Mouse (Mus musculus) MEL (cell line): ENCODE measurements at regions not wholly inside any gene's neighbourhood (a gene's known extent, or its start where the extent isn't known, plus 50 kb on each side); places are given as distances from the start of the nearest gene placed in this dataset.
A peak's percentile ranks its signal among the peaks of the same experiment; 100 is the strongest.

ENCODE experiments used
- DNase-seq: peaks from one replicate; pipeline ENCODE4 v3.0.0; 2011; ENCODE audit warnings: low read depth, low spot score
- H3K27ac ChIP-seq: 2 replicates; pipeline ENCODE4 v1.5.1; 2012; ENCODE audit warnings: low read depth, mild to moderate bottlenecking, control low read depth, low read length, moderate library complexity; ENCODE audit not compliant: control insufficient read depth
- H3K27me3 ChIP-seq, 2 experiments: fragments of 150-350 bp in 1 of 2; sonication (generic) in 1 of 2; 2 replicates each; pipeline ENCODE4 v1.6.1; 2012; ENCODE audit warnings: low read length in 2 of 2, mild to moderate bottlenecking in 2 of 2, improper control_type of control experiment in 1 of 2, moderate library complexity in 1 of 2; ENCODE audit not compliant: insufficient read depth in 2 of 2, control insufficient read depth in 1 of 2
- H3K36me3 ChIP-seq, 2 experiments: 2 replicates each; pipeline ENCODE4 v1.6.1; 2012 to 2014; ENCODE audit warnings: low read length in 2 of 2, improper control_type of control experiment in 1 of 2, inconsistent platforms in 1 of 2, mild to moderate bottlenecking in 1 of 2; ENCODE audit not compliant: insufficient read depth in 2 of 2, control insufficient read depth in 1 of 2
- H3K4me1 ChIP-seq, 2 experiments: fragments of 150-350 bp in 1 of 2; sonication (generic) in 1 of 2; 2 replicates each; pipeline ENCODE4 v1.6.1; 2012; ENCODE audit warnings: low read length in 2 of 2, improper control_type of control experiment in 1 of 2, mild to moderate bottlenecking in 1 of 2; ENCODE audit not compliant: insufficient read depth in 2 of 2, control insufficient read depth in 1 of 2
- H3K4me3 ChIP-seq, 2 experiments: fragments of 150-350 bp in 1 of 2; sonication (generic) in 1 of 2; 2 replicates each; pipeline ENCODE4 v1.5.1; 2012; ENCODE audit warnings: low read depth in 2 of 2, low read length in 2 of 2, mild to moderate bottlenecking in 2 of 2, moderate library complexity in 2 of 2, control low read depth in 1 of 2, improper control_type of control experiment in 1 of 2; ENCODE audit not compliant: control insufficient read depth in 1 of 2, insufficient read depth in 1 of 2
- H3K79me2 ChIP-seq: 2 replicates; pipeline ENCODE4 v1.6.1; 2012; ENCODE audit warnings: mild to moderate bottlenecking, low read length, moderate library complexity; ENCODE audit not compliant: control insufficient read depth, poor library complexity, insufficient read depth
- H3K9ac ChIP-seq: 2 replicates; pipeline ENCODE4 v1.6.1; 2012; ENCODE audit warnings: low read depth, mild to moderate bottlenecking, control low read depth, low read length, moderate library complexity; ENCODE audit not compliant: control insufficient read depth, poor library complexity, severe bottlenecking
- H3K9me3 ChIP-seq: fragments of 150-350 bp; sonication (generic); replicated peaks from 2 replicates; pipeline ENCODE4 v1.6.1; 2012; ENCODE audit warnings: mild to moderate bottlenecking, low read length, improper control_type of control experiment, moderate library complexity; ENCODE audit not compliant: insufficient read depth
- GATA1 ChIP-seq: IDR thresholded peaks from 2 replicates; pipeline ENCODE4 v1.6.1; 2011; ENCODE audit warnings: low read depth, low read length, improper control_type of control experiment
- HCFC1 ChIP-seq: IDR thresholded peaks from 2 replicates; pipeline ENCODE4 v1.6.1; 2012; ENCODE audit warnings: low read depth, mild to moderate bottlenecking, inconsistent platforms, low read length, improper control_type of control experiment, moderate library complexity
- JUND ChIP-seq: IDR thresholded peaks from 2 replicates; pipeline ENCODE4 v1.6.1; 2011; ENCODE audit warnings: low read depth, mild to moderate bottlenecking, improper control_type of control experiment, low read length
- MAX ChIP-seq: IDR thresholded peaks from 2 replicates; pipeline ENCODE4 v1.6.1; 2011; ENCODE audit warnings: low read length, improper control_type of control experiment
- MAZ ChIP-seq: IDR thresholded peaks from 2 replicates; pipeline ENCODE4 v1.6.1; 2012; ENCODE audit warnings: low read depth, mild to moderate bottlenecking, inconsistent platforms, low read length, improper control_type of control experiment
- MXI1 ChIP-seq: IDR thresholded peaks from 2 replicates; pipeline ENCODE4 v1.6.1; 2011; ENCODE audit warnings: mild to moderate bottlenecking, low read depth, low read length, improper control_type of control experiment
- MYB ChIP-seq: IDR thresholded peaks from 2 replicates; pipeline ENCODE4 v1.6.1; 2011; ENCODE audit warnings: mild to moderate bottlenecking, low read depth, low read length, improper control_type of control experiment
- MYC ChIP-seq: IDR thresholded peaks from 2 replicates; pipeline ENCODE4 v1.6.1; 2011; ENCODE audit warnings: low read depth, mild to moderate bottlenecking, low read length, improper control_type of control experiment, moderate library complexity
- NELFE ChIP-seq: IDR thresholded peaks from 2 replicates; pipeline ENCODE4 v1.6.1; 2011; ENCODE audit warnings: low read depth, low read length, improper control_type of control experiment
- POLR2AphosphoS5 ChIP-seq: IDR thresholded peaks from 2 replicates; pipeline ENCODE4 v1.6.1; 2012; ENCODE audit warnings: low read depth, borderline replicate concordance, mild to moderate bottlenecking, inconsistent platforms, low read length, moderate library complexity, mixed read lengths
- RCOR1 ChIP-seq: IDR thresholded peaks from 2 replicates; pipeline ENCODE4 v1.6.1; 2012; ENCODE audit warnings: low read depth, mild to moderate bottlenecking, inconsistent platforms, low read length, improper control_type of control experiment
- SMC3 ChIP-seq: IDR thresholded peaks from 2 replicates; pipeline ENCODE4 v1.6.1; 2011; ENCODE audit warnings: low read depth, low read length, improper control_type of control experiment
- TAL1 ChIP-seq: IDR thresholded peaks from 2 replicates; pipeline ENCODE4 v1.6.1; 2012; ENCODE audit warnings: mild to moderate bottlenecking, inconsistent platforms, low read length, moderate library complexity, mixed read lengths
- TCF12 ChIP-seq: IDR thresholded peaks from 2 replicates; pipeline ENCODE4 v1.6.1; 2014; ENCODE audit warnings: low read depth, mild to moderate bottlenecking, inconsistent platforms, low read length, improper control_type of control experiment, moderate library complexity
- USF1 ChIP-seq: IDR thresholded peaks from 2 replicates; pipeline ENCODE4 v1.6.1; 2014; ENCODE audit warnings: low read depth, mild to moderate bottlenecking, inconsistent platforms, low read length, improper control_type of control experiment, moderate library complexity
- ZMIZ1 ChIP-seq: IDR thresholded peaks from 2 replicates; pipeline ENCODE4 v1.6.1; 2012; ENCODE audit warnings: low read depth, mild to moderate bottlenecking, inconsistent platforms, low read length, improper control_type of control experiment, moderate library complexity

- no peak for DNase-seq
- Histone ChIP-seq H3K9ac (no peak overlapping the region), H3K4me3 (0 out of 4 replicates have a peak overlapping the region, but pooled peaks of 1 of the 2 experiments have one; percentile 19), H3K36me3 (peaks cover 0 to 2% of the 10 kb centered on the region in 2 experiments; a peak in 1 of 4 replicates), H3K9me3 (no peaks in the 10 kb centered on the region), H3K27ac (no peak overlapping the region), H3K79me2 (no peaks in the 10 kb centered on the region), H3K27me3 (no peaks in the 10 kb centered on the region), H3K4me1 (peaks cover 0 to 7% of the 10 kb centered on the region in 2 experiments; a peak in 2 of 4 replicates)
- TF ChIP-seq MAZ (no peak), USF1 (no peak), SMC3 (no peak), NELFE (no peak), TCF12 (peak; percentile 34; the same call in 1 of the 2 replicates)
These were observed 84.1 kb upstream of the Hgf start for GRCm38 (mm10) chr5:16469221-16469620.

DNA sequence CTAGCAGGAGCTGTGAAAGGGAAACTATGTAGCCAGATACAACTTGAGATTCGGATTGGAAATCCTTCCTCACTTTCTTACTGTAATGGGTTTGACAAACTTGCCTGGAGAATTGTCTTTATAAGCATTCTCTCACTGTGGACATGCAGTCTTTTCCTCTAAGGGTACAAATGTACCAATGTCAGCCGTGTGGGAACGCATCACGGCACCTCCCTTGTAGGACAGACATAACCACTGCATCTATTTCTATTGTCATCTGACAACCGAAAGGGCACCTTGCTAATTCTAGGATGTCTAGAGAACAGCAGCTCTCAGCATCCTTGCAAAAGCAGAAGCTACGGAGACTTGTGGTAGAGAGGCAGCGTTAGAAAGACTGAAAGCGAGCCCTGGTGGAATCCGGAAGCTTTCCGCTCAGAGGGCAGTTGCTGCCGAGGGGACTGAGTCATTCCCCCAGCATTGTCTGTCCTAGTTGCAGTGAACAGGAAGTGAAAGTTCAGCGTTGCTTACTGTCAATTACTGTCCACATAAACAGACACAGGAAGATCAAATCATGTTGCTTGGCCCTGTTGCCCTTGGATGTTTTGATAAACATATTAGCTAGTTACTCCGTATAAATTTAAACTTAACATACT lies 83.5 kb upstream of the Hgf start:
- Histone ChIP-seq H3K27ac (peak overlapping the region; percentile 13; the same call in 1 of the 2 replicates), H3K79me2 (no peaks in the 10 kb centered on the region), H3K4me3 (peak overlapping the region; percentile 23 to 32; a peak in 2 of 4 replicates), H3K27me3 (no peaks in the 10 kb centered on the region)
- TF ChIP-seq TCF12, result no peak
- TF ChIP-seq RCOR1, result no peak
- no peak for TF ChIP-seq POLR2AphosphoS5
- no peak for TF ChIP-seq MXI1
- no peak for TF ChIP-seq MAX
- no peak for TF ChIP-seq JUND
- no peak for TF ChIP-seq MYB
- TF ChIP-seq ZMIZ1, result no peak
- TF ChIP-seq HCFC1, result no peak
- no peak for TF ChIP-seq SMC3
- no peak for TF ChIP-seq MYC
- no peak for TF ChIP-seq GATA1
- no peak for TF ChIP-seq TAL1
- TF ChIP-seq, all 39 proteins: peak for 0
- peaks cover 0 to 7% of the 10 kb centered on the region in 2 experiments; a peak in 2 of 4 replicates for H3K4me1 ChIP-seq
- H3K9me3 ChIP-seq, result no peaks in the 10 kb centered on the region
- peak; percentile 18 for DNase-seq
- peaks cover 0 to 2% of the 10 kb centered on the region in 2 experiments; a peak in 1 of 4 replicates for H3K36me3 ChIP-seq
- no peak overlapping the region for H3K9ac ChIP-seq
